Mouse (Mus musculus) cerebellum, adult 18-20 months (tissue): Measurements from ENCODE around the gene Ren1.

Source experiments
- DNase-seq, 2 experiments: peaks; one replicate each; pipeline ENCODE4 v3.0.0; 2021

Gene Ren1

DNA sequence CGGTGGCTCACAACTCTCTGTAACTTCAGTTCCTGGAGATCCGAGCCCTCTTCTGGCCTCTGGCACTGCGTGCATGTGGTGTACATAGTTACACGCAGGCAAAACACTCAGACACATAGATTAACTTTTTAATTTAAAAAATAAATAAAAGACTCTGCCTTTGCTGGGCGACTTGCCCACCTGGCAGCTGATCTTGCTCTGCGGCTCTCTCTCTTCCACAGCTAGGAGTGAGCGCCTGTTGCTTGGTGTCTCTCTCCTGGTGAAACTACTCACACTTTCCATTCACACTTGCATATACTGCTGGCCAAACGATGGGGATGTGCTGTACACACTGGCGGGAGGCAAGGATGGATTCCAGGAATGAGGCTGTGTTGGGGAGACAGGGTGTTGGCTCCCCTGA is 3.8 kb upstream of the Ren1 start:
- DNase-seq, result no peak

DNA sequence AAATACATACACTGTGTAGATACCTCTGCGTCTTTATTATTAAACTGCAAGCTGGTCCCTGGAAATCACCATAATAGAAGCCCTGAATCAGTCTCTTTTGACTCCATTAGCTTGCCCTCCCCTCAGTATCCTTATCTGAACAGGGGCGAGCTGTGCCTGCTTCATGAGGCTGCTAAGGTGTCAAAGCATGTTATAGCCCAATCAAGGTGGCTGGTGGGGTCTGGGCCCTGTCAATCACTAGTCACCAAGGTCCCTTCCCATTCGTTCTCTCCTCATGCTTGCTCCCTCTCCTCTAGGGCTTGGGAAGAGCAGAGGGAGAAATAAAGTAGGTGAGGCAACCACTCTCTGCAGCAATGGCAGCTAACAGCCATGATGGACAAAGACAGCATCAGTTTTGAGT is 3.1 kb upstream of the Ren1 start:
- DNase-seq, result no peak

DNA sequence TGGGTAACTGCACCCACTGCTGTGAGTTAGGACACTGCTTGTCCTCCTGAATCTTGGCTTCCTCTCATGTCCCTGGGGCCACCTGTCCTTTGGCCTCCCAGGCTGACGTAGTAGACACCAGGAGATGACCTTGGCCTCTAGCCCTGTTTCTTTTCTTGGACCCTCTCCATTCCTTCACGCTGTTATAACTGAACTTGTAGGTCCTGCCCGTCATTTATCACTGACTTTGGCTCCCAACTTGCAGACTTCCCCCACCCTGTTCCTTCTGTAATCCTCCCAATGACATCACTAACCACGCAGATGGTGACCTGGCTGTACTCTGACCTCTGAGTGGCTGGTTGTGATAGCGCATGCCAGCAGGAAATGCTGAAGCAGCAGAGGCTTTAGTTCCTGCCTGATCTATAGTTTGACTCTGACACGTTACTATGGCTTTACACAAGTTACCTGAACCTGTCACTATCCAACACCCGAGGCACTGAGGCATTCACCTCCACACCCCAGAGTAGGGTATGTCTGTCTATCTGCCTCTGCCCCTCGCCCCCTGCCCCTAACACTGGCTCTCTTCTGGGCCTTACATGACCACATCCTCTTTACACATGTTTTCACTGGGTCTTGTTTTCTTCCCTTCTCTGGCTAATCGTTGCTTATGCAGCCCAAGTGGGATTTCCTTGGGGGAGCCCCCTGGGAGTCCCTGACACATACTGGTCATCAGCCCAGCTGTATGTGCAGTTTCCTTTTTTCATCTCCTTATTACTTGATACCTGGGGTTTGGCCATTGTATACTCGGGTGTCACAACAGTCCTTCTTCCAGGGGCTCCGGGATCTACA is 2.4 kb upstream of the Ren1 start:
- no peak for DNase-seq

DNA sequence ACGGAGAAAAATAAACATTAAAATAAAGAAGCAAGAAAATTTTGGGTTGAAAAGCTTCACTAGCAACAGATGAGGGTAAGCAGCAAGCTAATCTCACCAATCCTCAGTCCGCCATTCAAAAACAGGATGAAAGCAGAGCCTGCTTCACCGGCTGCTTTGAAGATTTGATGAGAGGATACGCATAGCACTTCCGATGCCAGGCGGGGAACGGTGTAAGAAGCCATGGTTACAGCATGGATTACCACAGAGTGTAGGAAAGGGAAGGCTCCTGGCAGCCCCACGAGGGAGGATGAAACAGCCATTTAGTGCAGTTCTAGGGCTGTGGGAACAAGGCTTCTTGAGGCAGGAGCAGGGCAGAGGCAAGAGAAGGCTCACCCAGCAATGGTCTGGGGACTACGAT is 1.5 kb downstream of the Ren1 start:
- no peak for DNase-seq

DNA sequence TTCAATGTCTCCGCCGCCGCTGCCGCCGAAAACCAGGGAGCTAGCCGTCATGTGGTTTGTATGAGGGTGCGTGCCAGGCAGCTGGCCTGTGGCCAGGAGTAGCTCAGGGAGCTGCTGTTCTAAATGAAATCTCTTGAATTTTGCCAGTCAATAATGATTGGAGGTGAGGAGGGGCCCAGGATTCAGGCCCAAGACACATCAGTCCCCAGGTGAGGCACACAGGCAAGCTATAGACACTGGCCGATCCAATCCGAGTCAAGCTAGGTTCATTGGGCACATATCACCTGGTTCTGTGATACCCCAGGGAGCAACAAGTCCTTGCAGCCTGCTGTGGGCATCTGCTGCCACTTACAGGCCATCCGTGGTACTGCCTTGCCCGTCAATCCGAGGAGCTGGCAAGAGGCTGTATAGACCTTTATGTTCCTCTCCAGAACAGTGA is 3.1 kb downstream of the Ren1 start:
- DNase-seq, result peak; percentile 77 to 81

DNA sequence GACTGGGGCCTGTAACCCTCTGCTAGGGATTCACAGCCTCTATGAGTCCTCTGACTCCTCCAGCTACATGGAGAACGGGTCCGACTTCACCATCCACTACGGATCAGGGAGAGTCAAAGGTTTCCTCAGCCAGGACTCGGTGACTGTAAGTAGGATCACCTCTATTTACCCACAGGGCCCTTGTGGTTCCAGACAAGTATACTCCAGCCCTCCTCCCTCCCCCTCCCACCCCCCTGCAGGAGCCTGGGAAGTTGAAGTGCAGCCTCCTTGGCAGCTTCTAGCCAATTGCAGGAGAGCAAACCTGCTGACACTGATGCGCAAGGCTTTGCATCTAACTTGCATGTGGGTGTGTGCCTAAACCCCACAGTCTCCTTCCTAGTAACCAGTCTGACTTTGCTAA is 5.2 kb downstream of the Ren1 start:
- no peak for DNase-seq

DNA sequence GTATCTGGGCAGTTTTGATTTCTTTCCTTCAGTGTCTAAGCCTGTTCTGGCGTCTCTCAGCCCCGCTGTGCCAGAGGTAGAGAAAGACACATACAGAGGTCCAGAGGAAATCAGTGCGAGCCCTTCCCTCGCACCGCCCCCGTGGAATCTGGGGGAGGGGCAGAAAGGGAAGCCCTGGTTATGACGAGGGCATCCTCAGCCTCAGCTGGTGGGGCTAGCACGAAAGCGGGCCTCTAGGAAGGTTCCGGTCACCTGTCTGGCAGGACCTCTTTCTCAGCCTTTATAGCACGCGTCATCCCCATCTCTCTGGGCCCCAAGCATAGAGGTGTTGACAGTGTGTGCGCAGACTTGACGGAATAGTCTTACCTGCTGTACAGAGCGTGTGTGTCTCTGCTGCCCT is 5.6 kb downstream of the Ren1 start:
- no peak for DNase-seq

DNA sequence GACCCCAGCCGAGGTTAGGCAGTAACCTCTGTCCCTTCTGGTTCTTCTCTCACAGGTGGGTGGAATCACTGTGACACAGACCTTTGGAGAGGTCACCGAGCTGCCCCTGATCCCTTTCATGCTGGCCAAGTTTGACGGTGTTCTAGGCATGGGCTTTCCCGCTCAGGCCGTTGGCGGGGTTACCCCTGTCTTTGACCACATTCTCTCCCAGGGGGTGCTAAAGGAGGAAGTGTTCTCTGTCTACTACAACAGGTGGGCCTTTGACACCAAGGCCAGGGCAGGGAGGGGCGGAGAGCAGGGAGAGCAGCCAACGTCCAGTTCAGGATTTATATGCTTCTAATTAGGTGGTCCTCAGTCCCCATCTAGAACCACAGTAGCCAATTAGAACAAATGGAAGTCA is 6.0 kb downstream of the Ren1 start:
- DNase-seq, result no peak

DNA sequence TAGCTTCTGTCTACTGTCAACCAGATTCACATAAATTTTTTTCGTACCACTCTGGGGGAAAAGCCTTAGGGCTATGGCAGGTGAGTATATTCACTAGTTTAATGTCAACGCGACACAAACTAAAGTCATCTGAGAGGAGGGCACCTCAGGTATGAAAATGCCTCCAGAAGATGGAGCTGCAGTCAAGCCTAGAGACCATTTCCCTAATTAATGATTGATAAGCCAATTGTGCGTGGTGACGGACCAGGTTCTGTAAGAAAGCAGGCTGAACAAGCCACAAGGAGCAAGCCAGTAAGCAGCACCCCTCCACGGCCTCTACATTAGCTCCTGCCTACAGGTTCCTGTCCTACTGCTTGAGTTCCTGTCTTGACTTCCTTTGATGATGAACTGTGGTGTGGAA is 10.7 kb downstream of the Ren1 start:
- no peak for DNase-seq

DNA sequence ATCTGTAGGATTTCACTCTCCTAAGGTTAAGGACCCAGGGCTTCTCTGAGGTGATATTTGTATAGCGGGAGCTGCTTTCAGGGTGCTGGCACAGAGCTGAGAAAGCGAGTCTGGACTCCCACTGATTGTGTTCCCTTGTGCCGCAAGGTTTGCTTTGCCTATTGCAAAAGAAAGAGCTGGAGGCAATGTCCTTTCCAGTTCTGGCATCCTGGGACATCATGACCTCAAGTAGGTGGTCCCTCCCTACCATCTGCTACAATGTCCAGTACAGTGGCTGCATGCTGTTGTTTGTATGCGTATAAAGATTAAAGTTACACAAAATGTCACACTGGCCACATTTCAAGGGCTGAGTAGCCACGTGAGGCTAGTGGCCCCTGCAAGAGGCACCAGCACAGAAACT is 11.8 kb downstream of the Ren1 start:
- DNase-seq, result no peak

DNA sequence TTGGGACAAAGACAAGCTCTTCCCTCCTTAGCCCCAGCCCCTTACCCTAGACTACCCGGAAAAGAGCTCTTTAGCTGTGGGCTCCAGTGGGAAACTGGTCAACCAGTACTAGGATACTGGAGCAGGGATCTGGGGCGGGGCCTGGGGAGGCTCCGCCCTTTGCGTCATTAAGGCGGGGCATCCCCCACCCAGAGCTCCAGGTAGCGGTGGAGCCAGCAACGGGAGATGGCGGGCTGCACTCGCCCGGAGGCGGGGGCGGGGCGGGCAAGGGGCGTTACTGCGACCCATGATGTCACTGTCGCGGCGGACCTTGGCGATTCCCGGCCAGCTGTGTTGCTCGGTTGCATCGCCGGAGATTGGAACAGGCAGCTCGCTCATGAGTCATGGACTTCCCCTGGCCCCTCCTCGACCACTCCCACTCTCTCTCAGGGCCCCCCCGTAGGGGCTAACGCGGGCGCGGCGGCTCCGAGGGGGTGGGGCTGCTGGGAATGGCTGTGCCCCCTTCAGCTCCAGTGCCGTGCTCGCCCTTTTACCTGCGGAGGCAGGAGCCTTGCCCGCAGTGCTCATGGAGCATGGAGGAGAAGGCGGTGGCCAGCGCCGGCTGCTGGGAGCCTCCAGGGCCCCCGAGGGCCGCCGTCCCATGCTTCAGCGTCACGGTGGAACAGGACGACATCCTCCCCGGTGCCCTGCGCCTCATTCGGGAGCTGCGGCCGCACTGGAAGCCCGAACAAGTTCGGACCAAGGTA is 13.1 kb downstream of the Ren1 start, which contains the start of gene Etnk2:
Gene Etnk2 (plus strand): TSS at position 297 of the 746 bp plus-strand sequence.
- peak; percentile 29 to 46 for DNase-seq

DNA sequence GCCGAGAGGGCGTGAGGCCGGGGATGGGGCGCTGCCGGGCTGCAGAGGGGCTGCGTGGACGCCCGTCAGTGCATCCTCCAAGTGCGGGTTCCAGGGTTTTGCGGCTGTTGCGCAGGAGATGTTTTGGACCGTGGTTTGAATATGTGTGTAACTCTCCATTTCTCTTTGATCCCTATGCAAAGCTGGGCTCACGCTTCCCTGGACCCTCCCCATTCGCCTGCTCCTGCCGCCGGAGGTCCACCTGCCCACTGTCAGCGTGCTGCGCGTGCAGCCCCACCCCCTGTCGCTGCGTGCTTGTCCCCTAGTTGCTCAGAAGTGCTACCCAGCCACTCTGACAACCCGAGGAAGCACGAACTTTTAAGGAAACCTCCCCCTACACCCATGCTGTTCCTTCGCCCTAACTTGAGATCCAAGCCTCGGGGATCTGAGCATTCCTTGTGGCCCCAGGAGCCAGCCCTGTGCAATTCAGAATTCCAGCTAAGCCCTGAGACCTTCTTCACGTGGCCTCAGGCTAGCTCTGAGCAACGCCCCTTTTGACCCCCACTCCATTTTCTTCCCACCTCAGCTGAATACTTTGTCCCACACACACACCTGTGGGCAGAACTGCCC is 13.8 kb downstream of the Ren1 start:
- no peak for DNase-seq

DNA sequence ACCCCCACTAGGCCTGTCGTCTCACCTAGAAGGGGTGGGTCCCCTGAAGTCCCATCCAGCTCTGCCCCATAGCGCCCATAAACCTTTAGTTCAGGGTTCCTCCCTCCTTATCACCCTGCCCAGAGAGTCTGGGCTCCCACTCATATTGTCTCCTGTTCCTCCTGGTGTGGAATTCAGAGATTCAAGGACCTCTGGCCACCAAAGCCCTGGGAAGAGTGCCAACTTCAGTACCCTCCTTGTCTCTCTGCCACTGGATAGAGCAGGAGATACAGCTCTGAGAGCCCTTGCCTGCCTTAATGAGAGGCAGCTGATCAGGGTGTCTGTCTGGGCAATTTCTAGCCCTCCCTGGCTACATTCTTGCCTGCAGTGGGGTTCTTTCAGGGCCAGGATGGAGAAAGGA is 14.6 kb downstream of the Ren1 start:
- no peak for DNase-seq

DNA sequence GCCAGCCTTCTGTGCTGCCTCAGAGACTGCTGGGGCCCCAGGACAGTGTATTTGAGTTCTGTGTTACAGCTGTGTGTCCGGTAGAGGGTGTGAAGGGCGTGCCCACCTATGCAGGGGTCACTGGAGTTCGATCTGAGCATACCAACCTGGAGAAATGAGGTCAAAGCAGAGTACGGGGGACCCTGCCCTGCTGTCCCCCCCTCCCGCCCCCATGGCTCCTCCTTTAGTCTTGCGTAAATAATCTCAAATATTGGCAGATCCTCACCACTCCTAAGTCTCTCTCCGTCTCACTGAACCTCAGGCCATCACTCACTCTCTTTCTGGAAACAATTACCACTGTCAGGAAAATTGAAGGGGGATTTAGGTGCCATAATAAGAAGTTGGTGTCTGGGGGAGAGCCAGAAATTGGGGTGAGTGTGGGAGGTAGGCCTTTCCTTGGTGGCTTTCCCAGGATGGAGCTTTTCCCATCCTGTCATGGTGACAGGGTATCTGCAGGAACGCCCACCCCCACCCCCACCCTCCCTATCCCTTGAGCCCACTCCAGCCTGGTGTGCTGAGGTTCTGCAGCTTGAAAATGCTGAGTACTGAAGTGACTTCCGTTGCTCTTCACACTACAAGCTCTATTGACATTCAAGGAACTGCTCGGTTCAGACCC is 16.8 kb downstream of the Ren1 start:
- no peak for DNase-seq

DNA sequence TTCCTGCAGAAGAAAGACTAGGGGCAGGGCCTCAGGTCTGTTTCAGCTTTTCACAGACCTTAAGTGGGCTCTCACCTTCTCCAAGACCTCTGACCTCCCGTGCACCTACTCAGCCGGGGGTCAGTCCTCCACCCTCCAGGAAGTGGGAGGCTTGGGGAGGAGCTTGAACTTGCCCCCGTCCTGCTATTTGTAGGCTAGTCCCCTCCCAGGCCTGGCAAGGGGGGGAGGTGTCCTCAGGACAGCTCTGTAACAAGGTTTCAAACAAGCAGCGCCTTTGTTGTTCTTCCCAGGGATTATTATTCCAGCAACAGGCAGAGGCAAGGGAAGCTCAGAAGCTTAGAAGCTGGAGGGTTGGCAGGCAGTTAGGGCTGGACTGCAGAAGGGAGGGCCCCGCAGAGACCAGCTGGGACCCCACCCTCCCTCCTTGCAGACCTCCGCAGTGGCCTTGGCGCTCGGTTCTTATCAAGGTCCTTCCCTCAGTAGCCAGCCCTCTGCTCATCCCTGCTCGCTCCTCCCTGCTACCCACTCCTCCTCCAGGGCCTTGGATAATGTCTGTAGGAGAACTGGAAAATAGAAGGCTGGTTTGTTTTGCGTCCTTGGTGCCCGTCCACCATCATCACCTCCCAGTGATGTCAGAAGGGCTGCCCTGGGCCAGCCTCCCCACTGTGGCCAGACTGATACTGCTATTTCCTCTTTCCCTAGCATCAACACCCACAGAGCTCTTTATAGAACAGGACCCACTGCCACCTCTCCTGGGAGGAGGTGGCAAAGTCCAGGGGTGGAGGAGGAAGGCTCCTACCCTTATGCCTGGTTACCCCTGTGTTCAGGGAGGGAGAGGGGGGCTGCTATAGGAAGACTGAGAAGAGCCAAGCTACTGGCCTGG is 17.5 kb downstream of the Ren1 start:
- DNase-seq, result no peak

DNA sequence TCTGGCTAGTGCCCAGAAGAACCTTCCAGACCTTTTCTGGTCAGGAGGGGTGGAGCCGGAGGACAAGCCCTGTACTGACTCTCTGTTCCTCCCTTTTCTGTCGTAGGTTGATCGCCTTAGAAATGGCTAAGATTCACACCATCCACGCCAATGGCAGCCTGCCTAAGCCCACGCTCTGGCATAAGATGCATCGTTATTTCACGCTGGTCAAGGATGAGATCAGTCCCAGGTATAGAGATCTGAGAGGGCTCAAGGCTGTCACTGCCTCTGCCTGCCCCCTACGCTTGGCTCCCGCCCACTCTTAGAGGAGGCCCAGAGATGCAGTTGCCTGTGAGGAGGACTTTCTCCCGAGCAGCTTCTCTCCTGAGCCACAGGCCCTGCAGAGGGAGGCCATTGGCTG is 18.3 kb downstream of the Ren1 start:
- DNase-seq, result no peak

DNA sequence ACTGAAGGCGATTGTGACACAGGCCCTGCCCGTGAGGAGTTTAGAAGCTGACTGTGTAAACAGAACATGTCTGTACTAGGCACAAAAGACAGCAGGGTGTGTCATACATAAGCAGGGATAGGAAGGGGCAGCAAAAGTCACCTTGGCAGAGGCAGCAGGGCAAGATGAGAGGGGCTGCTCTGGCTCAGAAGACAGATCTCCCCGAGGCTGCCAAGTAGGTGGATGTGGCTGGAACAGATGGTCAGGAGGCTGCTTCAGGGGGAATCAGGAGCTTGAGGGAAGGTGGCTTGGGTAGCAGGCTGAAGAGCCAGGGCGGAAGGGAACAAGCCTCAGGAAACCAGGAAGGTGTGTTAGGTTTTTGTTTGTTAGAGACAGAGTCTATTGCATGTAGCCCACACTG is 20.0 kb downstream of the Ren1 start:
- DNase-seq, result no peak

DNA sequence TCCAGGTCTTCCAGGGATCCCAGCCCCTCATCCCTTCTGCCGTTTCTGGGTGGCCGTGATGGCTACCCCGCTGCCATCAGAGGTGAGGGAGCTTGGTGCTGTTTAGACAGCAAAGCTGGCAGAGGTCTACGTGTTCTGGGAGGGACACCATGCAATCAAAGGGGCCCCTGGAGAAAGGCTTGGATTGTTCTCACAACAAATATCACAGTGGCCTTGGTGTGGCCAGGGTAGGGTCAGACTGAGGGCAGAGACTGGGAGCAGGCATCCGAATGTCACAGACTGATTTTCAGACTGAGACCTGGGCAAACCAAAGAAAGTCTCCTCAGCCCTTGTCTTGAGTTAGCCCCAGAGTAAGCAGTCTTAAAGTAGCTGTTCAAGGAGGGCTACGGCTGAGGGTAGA is 21.1 kb downstream of the Ren1 start:
- DNase-seq, result no peak

DNA sequence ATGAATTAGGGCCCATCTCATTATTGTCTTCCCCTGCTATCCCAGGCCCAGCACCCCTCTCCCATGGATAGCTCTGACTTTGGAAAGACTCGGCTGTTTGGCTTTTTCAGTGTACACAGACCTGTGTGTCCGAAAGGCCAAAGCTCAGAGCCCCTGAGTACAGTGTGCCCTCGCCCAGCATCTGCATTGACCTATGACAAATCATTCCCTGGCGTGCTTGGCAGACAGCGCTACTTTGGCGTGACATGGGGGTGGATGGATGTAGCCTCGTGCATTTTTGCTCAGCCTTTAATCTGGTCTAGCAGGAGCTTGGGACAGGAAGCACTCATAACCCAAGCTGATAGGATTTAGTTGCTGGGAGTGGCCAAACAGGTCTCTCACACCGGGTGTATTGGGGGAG is 21.8 kb downstream of the Ren1 start:
- no peak for DNase-seq

DNA sequence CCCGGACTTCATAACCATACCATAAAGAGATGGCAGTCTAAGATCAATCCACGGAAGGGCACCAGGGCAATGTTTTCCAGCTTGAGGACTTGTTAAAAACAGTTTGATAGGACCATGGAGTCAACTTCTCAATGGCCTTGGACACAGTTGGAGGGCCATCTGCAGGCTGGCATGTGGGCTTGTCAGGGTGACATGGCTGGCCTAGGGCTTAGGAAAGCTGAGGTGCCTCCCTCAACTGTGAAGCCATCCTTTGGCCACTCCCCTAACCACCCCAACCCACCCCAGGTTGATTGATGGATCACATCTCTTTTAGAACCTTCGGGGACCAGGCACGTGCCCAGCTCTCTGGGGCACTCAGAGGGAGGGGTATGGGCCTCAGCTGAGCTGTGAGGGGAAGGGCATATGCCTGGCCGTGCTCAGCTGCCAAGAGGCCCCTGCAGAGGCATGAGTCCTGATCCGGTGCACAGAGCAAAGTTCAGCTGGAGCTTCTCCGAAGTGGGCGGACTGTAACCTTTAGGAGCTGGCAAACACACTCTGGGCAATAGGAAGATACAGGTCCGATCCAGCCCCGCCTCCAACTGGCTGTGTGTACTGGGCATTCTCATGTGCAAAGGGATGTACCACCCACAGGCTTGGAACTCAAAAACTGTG is 25.5 kb downstream of the Ren1 start:
- no peak for DNase-seq

DNA sequence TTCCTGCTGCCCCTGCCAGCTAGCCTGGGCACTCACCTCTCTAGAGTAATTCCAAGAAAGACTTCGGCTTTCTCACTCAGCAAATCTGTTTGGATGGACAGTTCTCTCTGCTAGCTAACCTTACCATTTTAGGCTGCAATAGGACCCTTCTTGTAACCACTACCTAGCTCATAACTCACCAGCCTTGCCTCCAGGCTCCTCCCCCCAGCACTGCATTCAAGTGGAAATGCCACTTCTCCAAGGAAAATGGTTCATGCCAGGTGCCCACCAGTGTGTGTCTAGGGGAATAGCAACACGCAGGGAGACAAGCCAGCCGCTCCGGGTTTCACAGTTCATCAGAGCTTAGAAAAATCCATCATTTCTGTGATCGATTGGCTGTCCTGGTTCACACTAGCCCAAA is 27.2 kb downstream of the Ren1 start:
- DNase-seq, result no peak
